Mouse (Mus musculus) lung, embryonic 16.5 days (tissue): ENCODE results near the gene Osbp2. TPM values are rescaled to one million over a fixed set of nuclear protein-coding genes. Genes with fewer than 3 reads are reported as not detected.
"Not testable (repeated sequence)": the region's sequence is repeated elsewhere in the genome, so short reads cannot be mapped to it uniquely, and the experiment has no call there.

Source experiments
- ATAC-seq: fragments of 200-750 bp; cut with Nextera tagmentation; 2 replicates; pipeline ENCODE4 v1.8.0; 2017; ENCODE audit warnings: low read depth, mild to moderate bottlenecking, moderate library complexity
- H3K27ac ChIP-seq: fragments of 300-500 bp; sonication (generic); 2 replicates; pipeline ENCODE4 v1.5.1; 2014; ENCODE audit warnings: mild to moderate bottlenecking, control low read depth, low read length
- H3K27me3 ChIP-seq: fragments of 300-500 bp; sonication (generic); 2 replicates; pipeline ENCODE4 v1.6.1; 2014; ENCODE audit warnings: low read depth, low read length, mixed read lengths; ENCODE audit not compliant: control insufficient read depth, insufficient read depth
- H3K36me3 ChIP-seq: fragments of 300-500 bp; sonication (generic); 2 replicates; pipeline ENCODE4 v1.6.1; 2014; ENCODE audit warnings: low read length; ENCODE audit not compliant: control insufficient read depth, insufficient read depth
- H3K4me1 ChIP-seq: fragments of 300-500 bp; sonication (generic); replicated peaks from 2 replicates; pipeline ENCODE4 v1.6.1; 2014; ENCODE audit warnings: low read length, mixed read lengths; ENCODE audit not compliant: control insufficient read depth, insufficient read depth
- H3K4me2 ChIP-seq: fragments of 300-500 bp; sonication (generic); 2 replicates; pipeline ENCODE4 v1.6.1; 2014; ENCODE audit warnings: low read depth, low read length, control low read depth
- H3K4me3 ChIP-seq: fragments of 300-500 bp; sonication (generic); 2 replicates; pipeline ENCODE4 v1.5.1; 2014; ENCODE audit warnings: mild to moderate bottlenecking, low read length, control low read depth
- H3K9ac ChIP-seq: fragments of 300-500 bp; sonication (generic); 2 replicates; pipeline ENCODE4 v1.6.1; 2014; ENCODE audit warnings: low read length, control low read depth
- H3K9me3 ChIP-seq: fragments of 300-500 bp; sonication (generic); 2 replicates; pipeline ENCODE4 v1.6.1; 2016; ENCODE audit warnings: low read length; ENCODE audit not compliant: control insufficient read depth
- WGBS: fragments of 180-500 bp; shearing (Covaris S2); extraction: QIAGEN DNeasy Blood & Tissue Kit; methylation state at CpG from one replicate; pipeline ENCODE4 v1.1.7; 2014; 5-methylcytosine and 5-hydroxymethylcytosine counted together
- polyA plus RNA-seq: library from polyadenylated mRNA; unstranded; fragments of >200 nt; fragmentation: Nextera tagmentation; extraction: Ambion mirVana; gene quantifications from 2 replicates; pipeline ENCODE4 v1.2.1, GENCODE M21; 2015

Osbp2 gene
- polyA plus RNA-seq: 0.23 and 0.60 TPM in 2 replicates

GRCm38 (mm10) chr11:3863454-3864112 is at the start of gene Osbp2:
Osbp2 (minus strand) TSS chr11:3863903.
- H3K36me3 ChIP-seq: no peaks in the 10 kb centered on the region
- WGBS: 4% methylated on average over 56 of the region's 58 CpGs
- H3K4me1 ChIP-seq: 0 out of 2 replicates have a peak, but pooled peaks cover 4% of the 10 kb centered on the region
- H3K4me2 ChIP-seq: peak within 1 kb of the TSS; percentile 92
- H3K4me3 ChIP-seq: peak within 1 kb of the TSS; percentile 55
- ATAC-seq: peak; percentile 97
- H3K9me3 ChIP-seq: no peaks in the 10 kb centered on the region
- peak within 1 kb of the TSS; percentile 63 for H3K9ac ChIP-seq
- peaks cover 10% of the 10 kb centered on the region for H3K27me3 ChIP-seq
- no peak within 1 kb of the TSS for H3K27ac ChIP-seq

- Histone ChIP-seq H3K4me3 (peak overlapping the region; percentile 66), H3K27ac (no peak overlapping the region), H3K36me3 (no peaks in the 10 kb centered on the region), H3K9me3 (no peaks in the 10 kb centered on the region), H3K4me2 (peak overlapping the region; percentile 92), H3K27me3 (no peaks in the 10 kb centered on the region), H3K9ac (peak overlapping the region; percentile 67), H3K4me1 (peaks cover 26% of the 10 kb centered on the region)
- ATAC-seq: peak; percentile 7; the same call in 1 of the 2 replicates
- 2% methylated on average over 16 of the region's 16 CpGs for WGBS
Measured at GRCm38 (mm10) chr11:3912875-3913271, 49.2 kb upstream of the Osbp2 start.

GRCm38 (mm10) chr11:3912100-3912874 is 48.6 kb upstream of the Osbp2 start:
- no peak overlapping the region for H3K27ac ChIP-seq
- ATAC-seq: no peak; the same call in 1 of the 2 replicates

GRCm38 (mm10) chr11:3911440-3911839 is 47.7 kb upstream of the Osbp2 start:
- H3K36me3 ChIP-seq, H3K4me2 ChIP-seq, H3K9me3 ChIP-seq, H3K27ac ChIP-seq, ATAC-seq, H3K27me3 ChIP-seq, H3K4me3 ChIP-seq, H3K9ac ChIP-seq: not testable (repeated sequence)
- 81% methylated on average over 5 of the region's 6 CpGs for WGBS
- H3K4me1 ChIP-seq: peaks cover 26% of the 10 kb centered on the region

More at GRCm38 (mm10) chr11:3912100-3912874, 48.6 kb upstream of the Osbp2 start:
- peak overlapping the region; percentile 67 for H3K9ac ChIP-seq
- no peaks in the 10 kb centered on the region for H3K9me3 ChIP-seq
- peak overlapping the region; percentile 92 for H3K4me2 ChIP-seq
- no peaks in the 10 kb centered on the region for H3K36me3 ChIP-seq
- WGBS: 15% methylated on average over 19 of the region's 19 CpGs
- H3K4me3 ChIP-seq: peak overlapping the region; percentile 66
- peaks cover 26% of the 10 kb centered on the region for H3K4me1 ChIP-seq
- no peaks in the 10 kb centered on the region for H3K27me3 ChIP-seq

DNA sequence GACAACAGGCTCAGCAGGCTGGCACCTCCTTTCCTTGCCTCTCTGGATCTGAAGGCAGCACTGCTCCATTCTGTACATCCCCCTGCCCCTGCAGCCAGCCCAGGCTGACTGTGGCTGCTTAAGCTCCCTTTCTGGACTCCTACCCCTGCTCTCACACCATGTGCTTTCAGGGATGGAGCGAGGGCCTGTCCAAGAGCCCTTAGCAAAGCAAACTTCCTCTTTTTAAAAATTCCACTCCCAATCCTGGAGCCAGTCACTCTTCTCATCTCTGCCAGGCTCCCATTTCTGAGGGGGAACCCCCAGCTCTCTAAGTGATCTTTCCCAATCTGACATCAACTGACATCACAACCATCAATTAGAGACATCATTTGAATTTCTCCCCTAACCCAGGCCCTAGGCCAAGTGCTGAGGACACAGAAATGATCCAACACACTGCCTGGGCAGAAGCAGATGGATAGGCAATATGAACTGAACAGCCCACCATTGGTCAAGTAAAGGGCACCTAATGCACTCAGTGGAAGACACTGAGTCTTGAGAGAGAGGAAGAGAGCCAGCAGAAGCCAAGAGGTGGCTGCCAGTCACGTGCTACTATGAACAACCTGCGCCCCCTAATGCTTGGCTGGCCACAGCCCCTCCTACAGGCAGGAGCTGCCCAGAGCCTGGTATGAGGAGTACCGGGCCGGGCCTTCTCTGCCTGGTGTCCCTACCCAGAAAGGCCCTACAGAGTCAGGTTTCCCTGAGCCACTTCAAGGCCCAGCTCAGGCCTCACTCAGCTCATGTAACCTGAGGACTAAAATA is 47.0 kb upstream of the Osbp2 start:
- no peak for ATAC-seq
- no peak overlapping the region for H3K4me2 ChIP-seq

GRCm38 (mm10) chr11:3909236-3909635 is 45.5 kb upstream of the Osbp2 start:
- 73% methylated on average over 4 of the region's 4 CpGs for WGBS
- Histone ChIP-seq H3K4me3 (no peak overlapping the region), H3K27ac (no peak overlapping the region), H3K9ac (no peak overlapping the region), H3K36me3 (no peaks in the 10 kb centered on the region), H3K9me3 (no peaks in the 10 kb centered on the region), H3K4me2 (no peak overlapping the region), H3K4me1 (peaks cover 23% of the 10 kb centered on the region), H3K27me3 (no peaks in the 10 kb centered on the region)
- ATAC-seq: no peak

More for the DNA sequence above, 47.0 kb upstream of the Osbp2 start:
- Histone ChIP-seq H3K36me3 (no peaks in the 10 kb centered on the region), H3K4me3 (no peak overlapping the region), H3K4me1 (peaks cover 26% of the 10 kb centered on the region), H3K9me3 (no peaks in the 10 kb centered on the region), H3K27me3 (no peaks in the 10 kb centered on the region), H3K27ac (no peak overlapping the region), H3K9ac (no peak overlapping the region)
- WGBS: 53% methylated on average over 5 of the region's 5 CpGs

- no peak for ATAC-seq
- Histone ChIP-seq H3K27ac (no peak overlapping the region), H3K36me3 (no peaks in the 10 kb centered on the region), H3K9ac (no peak overlapping the region), H3K4me2 (no peak overlapping the region), H3K4me1 (peaks cover 7% of the 10 kb centered on the region; the same call in 1 of the 2 replicates), H3K27me3 (no peaks in the 10 kb centered on the region), H3K4me3 (no peak overlapping the region), H3K9me3 (no peaks in the 10 kb centered on the region)
- 85% methylated on average over 1 of the region's 1 CpGs for WGBS
Measured at GRCm38 (mm10) chr11:3905446-3905845, 41.7 kb upstream of the Osbp2 start.

- ATAC-seq: no peak
Measured at GRCm38 (mm10) chr11:3904673-3905072, 41.0 kb upstream of the Osbp2 start.

More at GRCm38 (mm10) chr11:3904673-3905072, 41.0 kb upstream of the Osbp2 start:
- Histone ChIP-seq H3K27ac (no peak overlapping the region), H3K4me3 (no peak overlapping the region), H3K9ac (no peak overlapping the region), H3K9me3 (no peaks in the 10 kb centered on the region), H3K4me2 (no peak overlapping the region), H3K36me3 (no peaks in the 10 kb centered on the region), H3K4me1 (peaks cover 7% of the 10 kb centered on the region; the same call in 1 of the 2 replicates), H3K27me3 (no peaks in the 10 kb centered on the region)
- WGBS: 71% methylated on average over 6 of the region's 6 CpGs
